Mouse (Mus musculus): ENCODE results near the gene Ces1a. TPM values are rescaled to one million over a fixed set of nuclear protein-coding genes. Genes with fewer than 3 reads are reported as not detected.

Gene Ces1a
- polyA plus RNA-seq (2015; fragmentation: Nextera tagmentation; extraction: Ambion mirVana), result not detected in 2 replicates

GRCm38 (mm10) chr8:93048092-93048491 is at the start of gene Ces1a:
Gene Ces1a (minus strand): TSS chr8:93048192.
- ATAC-seq (ENCODE audit: low FRiP score, low read depth), result no peak
- 84% methylated on average over 3 of the region's 3 CpGs for WGBS

GRCm38 (mm10) chr8:93095376-93095775 is 47.4 kb upstream of the Ces1a start:
- Histone ChIP-seq H3K9ac (no peak overlapping the region), H3K4me3 (no peak overlapping the region), H3K36me3 (no peaks in the 10 kb centered on the region), H3K4me1 (replicated peaks) (no peaks in the 10 kb centered on the region), H3K9me3 (no peaks in the 10 kb centered on the region), H3K27ac (replicated peaks) (no peak overlapping the region), H3K4me2 (no peak overlapping the region), H3K27me3 (no peaks in the 10 kb centered on the region)
- ATAC-seq (ENCODE audit: low FRiP score, low read depth), result no peak

More at GRCm38 (mm10) chr8:93048092-93048491, at the start of gene Ces1a:
- H3K27ac ChIP-seq (replicated peaks), result no peak within 1 kb of the TSS
- H3K4me3 ChIP-seq, result no peak within 1 kb of the TSS
- H3K27me3 ChIP-seq, result no peaks in the 10 kb centered on the region
- no peak within 1 kb of the TSS for H3K9ac ChIP-seq
- no peak within 1 kb of the TSS for H3K4me2 ChIP-seq
- H3K4me1 ChIP-seq (replicated peaks), result no peaks in the 10 kb centered on the region
- H3K36me3 ChIP-seq, result no peaks in the 10 kb centered on the region
- no peaks in the 10 kb centered on the region for H3K9me3 ChIP-seq

- 53% methylated on average over 1 of the region's 1 CpGs for WGBS
- H3K9ac ChIP-seq, result no peak overlapping the region
These were observed 43.3 kb upstream of the Ces1a start for GRCm38 (mm10) chr8:93091324-93091723.

GRCm38 (mm10) chr8:93088686-93089122 is 40.7 kb upstream of the Ces1a start:
- Histone ChIP-seq H3K9me3 (no peaks in the 10 kb centered on the region), H3K4me3 (no peak overlapping the region), H3K4me1 (replicated peaks) (no peaks in the 10 kb centered on the region), H3K27ac (replicated peaks) (no peak overlapping the region), H3K36me3 (no peaks in the 10 kb centered on the region), H3K27me3 (no peaks in the 10 kb centered on the region), H3K9ac (no peak overlapping the region), H3K4me2 (no peak overlapping the region)
- WGBS, result 1% methylated on average over 2 of the region's 2 CpGs
- peak; percentile 38; the same call in 1 of the 2 replicates for ATAC-seq (ENCODE audit: low FRiP score, low read depth)

More at GRCm38 (mm10) chr8:93091324-93091723, 43.3 kb upstream of the Ces1a start:
- no peaks in the 10 kb centered on the region for H3K9me3 ChIP-seq
- no peaks in the 10 kb centered on the region for H3K27me3 ChIP-seq
- H3K36me3 ChIP-seq, result no peaks in the 10 kb centered on the region
- ATAC-seq (ENCODE audit: low FRiP score, low read depth), result no peak
- no peak overlapping the region for H3K27ac ChIP-seq (replicated peaks)
- no peaks in the 10 kb centered on the region for H3K4me1 ChIP-seq (replicated peaks)
- no peak overlapping the region for H3K4me3 ChIP-seq
- no peak overlapping the region for H3K4me2 ChIP-seq

- H3K4me2 ChIP-seq, result no peak overlapping the region
- no peak overlapping the region for H3K4me3 ChIP-seq
These were observed 40.2 kb upstream of the Ces1a start for GRCm38 (mm10) chr8:93088193-93088592.

GRCm38 (mm10) chr8:93079887-93080286 is 31.9 kb upstream of the Ces1a start, which contains the start of gene Ces1b:
Gene Ces1b (minus strand): TSS chr8:93080017.
- Histone ChIP-seq H3K27ac (replicated peaks) (no peak within 1 kb of the TSS), H3K4me3 (no peak within 1 kb of the TSS), H3K4me1 (replicated peaks) (no peaks in the 10 kb centered on the region), H3K36me3 (no peaks in the 10 kb centered on the region), H3K9ac (no peak within 1 kb of the TSS), H3K27me3 (no peaks in the 10 kb centered on the region), H3K9me3 (no peaks in the 10 kb centered on the region), H3K4me2 (no peak within 1 kb of the TSS)
- 75% methylated on average over 2 of the region's 2 CpGs for WGBS
- no peak for ATAC-seq (ENCODE audit: low FRiP score, low read depth)

More at GRCm38 (mm10) chr8:93088193-93088592, 40.2 kb upstream of the Ces1a start:
- no peak overlapping the region for H3K9ac ChIP-seq
- H3K36me3 ChIP-seq, result no peaks in the 10 kb centered on the region
- no peaks in the 10 kb centered on the region for H3K27me3 ChIP-seq
- 27% methylated on average over 7 of the region's 7 CpGs for WGBS
- no peak for ATAC-seq (ENCODE audit: low FRiP score, low read depth)
- H3K4me1 ChIP-seq (replicated peaks), result no peaks in the 10 kb centered on the region
- no peak overlapping the region for H3K27ac ChIP-seq (replicated peaks)
- H3K9me3 ChIP-seq, result no peaks in the 10 kb centered on the region

- H3K27me3 ChIP-seq, result no peaks in the 10 kb centered on the region
- H3K36me3 ChIP-seq, result no peaks in the 10 kb centered on the region
- no peak for ATAC-seq (ENCODE audit: low FRiP score, low read depth)
- H3K9me3 ChIP-seq, result no peaks in the 10 kb centered on the region
- no peak overlapping the region for H3K27ac ChIP-seq (replicated peaks)
- no peak overlapping the region for H3K4me3 ChIP-seq
- H3K4me2 ChIP-seq, result no peak overlapping the region
- no peak overlapping the region for H3K9ac ChIP-seq
- H3K4me1 ChIP-seq (replicated peaks), result no peaks in the 10 kb centered on the region
- 92% methylated on average over 4 of the region's 4 CpGs for WGBS
These were observed 27.3 kb upstream of the Ces1a start for GRCm38 (mm10) chr8:93075251-93075650.

- no peaks in the 10 kb centered on the region for H3K9me3 ChIP-seq
- no peak overlapping the region for H3K27ac ChIP-seq (replicated peaks)
- no peak overlapping the region for H3K4me3 ChIP-seq
- no peak overlapping the region for H3K4me2 ChIP-seq
- no peak for ATAC-seq (ENCODE audit: low FRiP score, low read depth)
- H3K36me3 ChIP-seq, result no peaks in the 10 kb centered on the region
- no peaks in the 10 kb centered on the region for H3K4me1 ChIP-seq (replicated peaks)
- H3K27me3 ChIP-seq, result no peaks in the 10 kb centered on the region
- no peak overlapping the region for H3K9ac ChIP-seq
- WGBS, result 32% methylated on average over 3 of the region's 3 CpGs
These were observed 15.6 kb upstream of the Ces1a start for GRCm38 (mm10) chr8:93063416-93064117.

- no peaks in the 10 kb centered on the region for H3K4me1 ChIP-seq (replicated peaks)
- 20% methylated on average over 2 of the region's 2 CpGs for WGBS
- H3K4me2 ChIP-seq, result no peak overlapping the region
- ATAC-seq (ENCODE audit: low FRiP score, low read depth), result 0 out of 2 replicates have a peak, but pooled peaks have one; percentile 56
- H3K36me3 ChIP-seq, result no peaks in the 10 kb centered on the region
- H3K9ac ChIP-seq, result no peak overlapping the region
- no peak overlapping the region for H3K27ac ChIP-seq (replicated peaks)
- H3K27me3 ChIP-seq, result no peaks in the 10 kb centered on the region
- H3K4me3 ChIP-seq, result no peak overlapping the region
- no peaks in the 10 kb centered on the region for H3K9me3 ChIP-seq
These were observed 11.2 kb upstream of the Ces1a start for GRCm38 (mm10) chr8:93059185-93059584.

- Histone ChIP-seq H3K36me3 (no peaks in the 10 kb centered on the region), H3K27ac (replicated peaks) (no peak overlapping the region), H3K9me3 (no peaks in the 10 kb centered on the region), H3K4me3 (no peak overlapping the region), H3K4me2 (no peak overlapping the region), H3K9ac (no peak overlapping the region), H3K27me3 (no peaks in the 10 kb centered on the region), H3K4me1 (replicated peaks) (no peaks in the 10 kb centered on the region)
- 77% methylated on average over 2 of the region's 2 CpGs for WGBS
- no peak for ATAC-seq (ENCODE audit: low FRiP score, low read depth)
These were observed 7.2 kb upstream of the Ces1a start for GRCm38 (mm10) chr8:93055238-93055637.

GRCm38 (mm10) chr8:93048510-93049416 is 771 bp upstream of the Ces1a start:
- Histone ChIP-seq H3K4me3 (no peak overlapping the region), H3K4me2 (no peak overlapping the region), H3K27me3 (no peaks in the 10 kb centered on the region), H3K27ac (replicated peaks) (no peak overlapping the region), H3K9me3 (no peaks in the 10 kb centered on the region), H3K36me3 (no peaks in the 10 kb centered on the region), H3K4me1 (replicated peaks) (no peaks in the 10 kb centered on the region), H3K9ac (no peak overlapping the region)
- no peak for ATAC-seq (ENCODE audit: low FRiP score, low read depth)
- 74% methylated on average over 4 of the region's 4 CpGs for WGBS

GRCm38 (mm10) chr8:93043083-93043482 is 4.9 kb downstream of the Ces1a start:
- WGBS, result 53% methylated on average over 1 of the region's 1 CpGs
- Histone ChIP-seq H3K4me2 (no peak overlapping the region), H3K4me3 (no peak overlapping the region), H3K36me3 (no peaks in the 10 kb centered on the region), H3K27me3 (no peaks in the 10 kb centered on the region), H3K27ac (replicated peaks) (no peak overlapping the region), H3K4me1 (replicated peaks) (no peaks in the 10 kb centered on the region), H3K9ac (no peak overlapping the region), H3K9me3 (no peaks in the 10 kb centered on the region)
- no peak for ATAC-seq (ENCODE audit: low FRiP score, low read depth)

All from hindbrain, embryonic 15.5 days (tissue).